Mouse (Mus musculus): ENCODE measurements around the gene Cdkl4.

DNA sequence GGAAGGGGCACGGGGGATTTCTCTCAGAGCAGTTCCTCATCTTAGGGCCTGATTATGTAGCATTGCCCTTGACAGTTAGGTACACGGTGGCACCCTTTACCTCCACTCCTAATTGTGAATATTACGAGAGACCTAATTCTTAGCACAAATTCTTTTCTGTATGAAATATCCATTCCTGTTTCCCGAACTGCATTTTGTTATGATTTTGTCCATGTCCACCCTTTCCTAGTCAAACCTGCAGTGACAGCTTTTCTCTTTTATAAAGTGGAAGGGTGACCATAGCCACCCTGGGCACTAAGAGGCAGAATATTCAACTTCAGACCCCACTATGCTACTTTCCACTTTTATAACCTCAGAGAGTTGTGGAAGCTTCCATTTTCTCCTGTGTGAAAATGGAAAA is 25.0 kb downstream of the Cdkl4 start:
- TF ChIP-seq CTCF (IDR thresholded peaks at IDR 0.05; ENCODE audit: low read depth, low read length) (no peak), POLR2A (IDR thresholded peaks at IDR 0.05; ENCODE audit: borderline replicate concordance, low read depth, low read length) (no peak)
